Mouse (Mus musculus) midbrain, embryonic 12.5 days (tissue): ENCODE results near the gene Arhgef3. TPM values are rescaled to one million over a fixed set of nuclear protein-coding genes. Genes with fewer than 3 reads are reported as not detected.

ENCODE experiments used
- ATAC-seq: fragments of 200-750 bp; cut with Nextera tagmentation; 2 replicates; pipeline ENCODE4 v1.8.0; 2017; ENCODE audit warnings: low read depth, moderate TSS enrichment, moderate library complexity; ENCODE audit not compliant: low FRiP score
- H3K27ac ChIP-seq: fragments of 300-500 bp; sonication (generic); replicated peaks from 2 replicates; pipeline ENCODE4 v1.5.1; 2016; ENCODE audit warnings: mild to moderate bottlenecking
- H3K27me3 ChIP-seq: fragments of 300-500 bp; sonication (generic); 2 replicates; pipeline ENCODE4 v1.6.1; 2016; ENCODE audit warnings: mild to moderate bottlenecking
- H3K36me3 ChIP-seq: fragments of 300-500 bp; sonication (generic); 2 replicates; pipeline ENCODE4 v1.6.1; 2016
- H3K4me1 ChIP-seq: fragments of 300-500 bp; sonication (generic); 2 replicates; pipeline ENCODE4 v1.6.1; 2016
- H3K4me2 ChIP-seq: fragments of 300-500 bp; sonication (generic); replicated peaks from 2 replicates; pipeline ENCODE4 v1.6.1; 2016; ENCODE audit warnings: mild to moderate bottlenecking, moderate library complexity
- H3K4me3 ChIP-seq: fragments of 300-500 bp; sonication (generic); 2 replicates; pipeline ENCODE4 v1.5.1; 2016; ENCODE audit warnings: mild to moderate bottlenecking
- H3K9ac ChIP-seq: fragments of 300-500 bp; sonication (generic); replicated peaks from 2 replicates; pipeline ENCODE4 v1.6.1; 2016; ENCODE audit warnings: mild to moderate bottlenecking, moderate library complexity
- H3K9me3 ChIP-seq: fragments of 300-500 bp; sonication (generic); 2 replicates; pipeline ENCODE4 v1.6.1; 2016; ENCODE audit warnings: mild to moderate bottlenecking
- WGBS: fragments of 180-500 bp; shearing (Covaris S2); methylation state at CpG from one replicate; pipeline ENCODE4 v1.1.7; 2016; 5-methylcytosine and 5-hydroxymethylcytosine counted together
- polyA plus RNA-seq: library from polyadenylated mRNA; unstranded; fragments of >200 nt; fragmentation: Nextera tagmentation; extraction: Ambion mirVana; gene quantifications from 2 replicates; pipeline ENCODE4 v1.2.1, GENCODE M21; 2016

The Arhgef3 gene
- polyA plus RNA-seq, 1 experiment from 2014 or later: 2.2 TPM

- Histone ChIP-seq H3K27me3 (no peaks in the 10 kb centered on the region), H3K9ac (no peak overlapping the region), H3K36me3 (no peaks in the 10 kb centered on the region), H3K9me3 (no peaks in the 10 kb centered on the region), H3K4me3 (no peak overlapping the region), H3K4me2 (no peak overlapping the region), H3K27ac (no peak overlapping the region), H3K4me1 (no peaks in the 10 kb centered on the region)
- WGBS: 48% methylated on average over 4 of the region's 4 CpGs
- ATAC-seq: no peak
Observed at GRCm38 (mm10) chr14:27368619-27369018, 253.9 kb downstream of the Arhgef3 start.

DNA sequence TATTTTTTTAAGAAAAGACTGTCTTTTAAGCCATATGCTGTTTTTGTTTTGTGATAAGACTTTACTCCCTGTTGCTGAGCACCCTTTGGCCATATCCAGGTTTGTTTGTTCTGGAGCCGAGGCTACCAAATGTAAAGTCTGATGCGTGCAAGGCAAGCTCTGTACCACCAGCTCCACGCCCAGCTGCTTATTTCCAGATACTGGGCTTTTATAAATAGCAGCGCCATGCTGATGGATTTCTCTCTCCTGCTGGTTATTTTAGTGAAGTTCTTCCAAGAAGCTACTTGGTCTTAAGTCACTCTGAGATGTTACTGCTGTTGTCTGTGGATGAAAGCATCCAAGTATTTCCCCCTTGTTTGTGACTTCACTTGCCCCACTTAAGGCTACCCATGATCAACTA is 254.8 kb downstream of the Arhgef3 start:
- H3K36me3 ChIP-seq: no peaks in the 10 kb centered on the region
- H3K27me3 ChIP-seq: no peaks in the 10 kb centered on the region
- H3K9me3 ChIP-seq: no peaks in the 10 kb centered on the region
- H3K4me1 ChIP-seq: no peaks in the 10 kb centered on the region
- no peak overlapping the region for H3K4me3 ChIP-seq
- no peak overlapping the region for H3K9ac ChIP-seq
- no peak for ATAC-seq
- WGBS: 88% methylated on average over 4 of the region's 4 CpGs
- H3K27ac ChIP-seq: no peak overlapping the region
- no peak overlapping the region for H3K4me2 ChIP-seq

GRCm38 (mm10) chr14:27371669-27372076 is 257.0 kb downstream of the Arhgef3 start:
- 80% methylated on average over 8 of the region's 8 CpGs for WGBS
- Histone ChIP-seq H3K9me3 (no peaks in the 10 kb centered on the region), H3K4me1 (no peaks in the 10 kb centered on the region), H3K4me2 (no peak overlapping the region), H3K27me3 (no peaks in the 10 kb centered on the region), H3K27ac (no peak overlapping the region), H3K4me3 (no peak overlapping the region), H3K9ac (no peak overlapping the region), H3K36me3 (no peaks in the 10 kb centered on the region)
- no peak for ATAC-seq

DNA sequence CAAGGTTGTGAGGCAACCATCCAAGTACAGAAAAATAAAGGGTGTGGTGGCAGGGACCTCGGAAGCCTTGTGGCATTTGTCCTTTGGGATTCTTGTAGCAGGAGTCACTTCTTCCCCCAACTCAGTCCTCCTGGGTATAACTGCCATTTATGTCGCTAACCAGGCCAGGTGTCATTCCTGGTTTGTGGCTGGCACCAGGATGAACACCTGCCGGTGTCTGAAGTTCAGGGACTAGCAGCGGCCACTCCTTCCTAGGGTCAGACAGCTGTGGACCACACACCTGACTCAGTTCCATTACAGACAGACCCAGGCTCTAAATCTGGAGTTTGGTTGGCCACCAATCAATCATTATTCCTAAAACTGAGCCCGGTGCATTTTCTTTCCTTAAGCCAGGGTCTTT is 258.8 kb downstream of the Arhgef3 start:
- no peaks in the 10 kb centered on the region for H3K9me3 ChIP-seq
- no peaks in the 10 kb centered on the region for H3K36me3 ChIP-seq
- H3K9ac ChIP-seq: no peak overlapping the region
- no peak overlapping the region for H3K27ac ChIP-seq
- H3K27me3 ChIP-seq: no peaks in the 10 kb centered on the region
- H3K4me1 ChIP-seq: no peaks in the 10 kb centered on the region
- WGBS: 93% methylated on average over 5 of the region's 5 CpGs
- no peak overlapping the region for H3K4me2 ChIP-seq
- no peak for ATAC-seq
- H3K4me3 ChIP-seq: no peak overlapping the region

- Histone ChIP-seq H3K9me3 (no peaks in the 10 kb centered on the region), H3K4me3 (no peak overlapping the region), H3K9ac (no peak overlapping the region), H3K36me3 (no peaks in the 10 kb centered on the region), H3K4me1 (no peaks in the 10 kb centered on the region), H3K27me3 (no peaks in the 10 kb centered on the region), H3K27ac (no peak overlapping the region), H3K4me2 (no peak overlapping the region)
- no peak for ATAC-seq
- WGBS: 76% methylated on average over 5 of the region's 5 CpGs
Observed at GRCm38 (mm10) chr14:27376115-27376648, 261.5 kb downstream of the Arhgef3 start.

DNA sequence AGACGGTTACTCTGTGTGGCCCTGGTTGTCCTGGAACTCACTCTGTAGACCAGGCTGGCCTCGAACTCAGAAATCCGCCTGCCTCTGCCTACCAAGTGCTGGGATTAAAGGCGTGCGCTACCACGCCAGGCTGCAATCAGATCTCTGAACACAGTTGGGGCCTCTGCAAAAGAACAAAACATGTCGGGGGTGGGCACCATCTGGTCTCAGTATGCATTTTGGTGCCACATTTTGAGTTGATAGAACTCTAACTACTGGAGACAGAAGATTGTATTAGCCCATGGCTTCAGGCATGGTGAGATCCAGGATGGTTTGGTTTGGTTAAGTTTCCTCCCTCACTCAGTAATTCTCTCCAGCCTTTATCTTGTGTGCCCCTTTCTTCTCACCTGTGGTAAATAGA is 264.0 kb downstream of the Arhgef3 start:
- Histone ChIP-seq H3K4me3 (no peak overlapping the region), H3K36me3 (no peaks in the 10 kb centered on the region), H3K4me2 (no peak overlapping the region), H3K4me1 (no peaks in the 10 kb centered on the region), H3K27me3 (no peaks in the 10 kb centered on the region), H3K9ac (no peak overlapping the region), H3K9me3 (no peaks in the 10 kb centered on the region), H3K27ac (no peak overlapping the region)
- 89% methylated on average over 7 of the region's 7 CpGs for WGBS
- ATAC-seq: no peak

- Histone ChIP-seq H3K36me3 (no peaks in the 10 kb centered on the region), H3K4me2 (no peak overlapping the region), H3K4me1 (0 out of 2 replicates have a peak, but pooled peaks cover under 1% of the 10 kb centered on the region), H3K9ac (no peak overlapping the region), H3K9me3 (no peaks in the 10 kb centered on the region), H3K27me3 (no peaks in the 10 kb centered on the region), H3K27ac (no peak overlapping the region), H3K4me3 (no peak overlapping the region)
- 84% methylated on average over 12 of the region's 12 CpGs for WGBS
- ATAC-seq: no peak
Observed at GRCm38 (mm10) chr14:27379404-27379803, 264.7 kb downstream of the Arhgef3 start.

GRCm38 (mm10) chr14:27381459-27381858 is 266.8 kb downstream of the Arhgef3 start:
- Histone ChIP-seq H3K4me2 (no peak overlapping the region), H3K36me3 (no peaks in the 10 kb centered on the region), H3K27ac (no peak overlapping the region), H3K9me3 (no peaks in the 10 kb centered on the region), H3K4me3 (no peak overlapping the region), H3K27me3 (no peaks in the 10 kb centered on the region), H3K4me1 (0 out of 2 replicates have a peak, but pooled peaks cover 3% of the 10 kb centered on the region), H3K9ac (no peak overlapping the region)
- no peak for ATAC-seq
- WGBS: 84% methylated on average over 7 of the region's 7 CpGs

GRCm38 (mm10) chr14:27383321-27383830 is 268.7 kb downstream of the Arhgef3 start:
- Histone ChIP-seq H3K9ac (no peak overlapping the region), H3K27me3 (no peaks in the 10 kb centered on the region), H3K4me3 (no peak overlapping the region), H3K27ac (no peak overlapping the region), H3K4me1 (0 out of 2 replicates have a peak, but pooled peaks cover 3% of the 10 kb centered on the region), H3K4me2 (no peak overlapping the region), H3K36me3 (no peaks in the 10 kb centered on the region), H3K9me3 (no peaks in the 10 kb centered on the region)
- WGBS: 94% methylated on average over 5 of the region's 5 CpGs
- ATAC-seq: no peak

- Histone ChIP-seq H3K9me3 (no peaks in the 10 kb centered on the region), H3K9ac (no peak overlapping the region), H3K4me1 (0 out of 2 replicates have a peak, but pooled peaks cover 3% of the 10 kb centered on the region), H3K36me3 (no peaks in the 10 kb centered on the region), H3K4me3 (no peak overlapping the region), H3K4me2 (no peak overlapping the region), H3K27me3 (no peaks in the 10 kb centered on the region), H3K27ac (no peak overlapping the region)
- WGBS: 93% methylated on average over 4 of the region's 4 CpGs
- ATAC-seq: no peak
Observed at GRCm38 (mm10) chr14:27384143-27384542, 269.4 kb downstream of the Arhgef3 start.

GRCm38 (mm10) chr14:27388616-27389015 is 273.9 kb downstream of the Arhgef3 start:
- ATAC-seq: no peak

GRCm38 (mm10) chr14:27389722-27390121 is 275.0 kb downstream of the Arhgef3 start:
- no peak for ATAC-seq

More at GRCm38 (mm10) chr14:27388616-27389015, 273.9 kb downstream of the Arhgef3 start:
- no peak overlapping the region for H3K27ac ChIP-seq
- no peak overlapping the region for H3K4me2 ChIP-seq
- no peaks in the 10 kb centered on the region for H3K9me3 ChIP-seq
- H3K4me3 ChIP-seq: no peak overlapping the region
- H3K36me3 ChIP-seq: no peaks in the 10 kb centered on the region
- no peak overlapping the region for H3K9ac ChIP-seq
- no peaks in the 10 kb centered on the region for H3K27me3 ChIP-seq
- 0 out of 2 replicates have a peak, but pooled peaks cover 3% of the 10 kb centered on the region for H3K4me1 ChIP-seq

DNA sequence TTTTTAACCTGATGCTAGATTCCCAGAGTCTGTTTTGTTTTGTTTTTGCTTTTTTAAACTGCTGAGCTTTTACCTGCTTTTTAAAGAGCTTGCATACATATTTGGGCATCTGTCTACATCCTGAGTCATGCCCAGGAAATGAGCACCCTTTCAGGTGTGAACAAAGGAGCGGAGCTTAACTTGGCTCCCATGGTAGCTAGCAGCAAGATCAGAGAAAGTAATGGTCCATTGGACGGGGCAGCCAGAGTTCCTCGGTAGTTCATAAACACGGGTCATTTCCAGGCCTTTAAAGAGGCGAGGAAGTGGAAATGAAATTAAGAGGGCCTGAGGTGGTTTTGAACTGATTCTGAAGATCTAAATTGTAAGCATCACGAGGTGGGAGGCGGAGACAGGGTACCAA is 276.0 kb downstream of the Arhgef3 start:
- no peaks in the 10 kb centered on the region for H3K4me1 ChIP-seq
- ATAC-seq: no peak

More at GRCm38 (mm10) chr14:27389722-27390121, 275.0 kb downstream of the Arhgef3 start:
- Histone ChIP-seq H3K4me2 (no peak overlapping the region), H3K27me3 (no peaks in the 10 kb centered on the region), H3K9me3 (no peaks in the 10 kb centered on the region), H3K4me3 (no peak overlapping the region), H3K36me3 (no peaks in the 10 kb centered on the region), H3K9ac (no peak overlapping the region), H3K4me1 (no peaks in the 10 kb centered on the region), H3K27ac (no peak overlapping the region)
- WGBS: 62% methylated on average over 2 of the region's 2 CpGs

More for the DNA sequence above, 276.0 kb downstream of the Arhgef3 start:
- Histone ChIP-seq H3K36me3 (no peaks in the 10 kb centered on the region), H3K4me3 (no peak overlapping the region), H3K4me2 (no peak overlapping the region), H3K9me3 (no peaks in the 10 kb centered on the region), H3K27ac (no peak overlapping the region), H3K27me3 (no peaks in the 10 kb centered on the region), H3K9ac (no peak overlapping the region)
- WGBS: 55% methylated on average over 7 of the region's 7 CpGs
